Comparison of ENCODE assay signal across 17 mouse cellular contexts in genomic region chr16:78242678-78243077, GRCm38 (mm10). TPM values are rescaled to one million over a fixed set of nuclear protein-coding genes. Genes with fewer than 3 reads are reported as not detected.
"Had no signal": no experiment of that assay in that cellular context is flagged by ENCODE, and none has a peak within 500 bp of the region (broad histone marks: within the 10 kb centered on the region; RNA-seq: fewer than 3 reads in every experiment).

No protein-coding gene starts in this region.

- H3K9me3 ChIP-seq: kidney, embryonic 15.5 days; liver, embryonic 13.5 days had no signal

- H3K27me3 ChIP-seq: kidney, embryonic 15.5 days had no signal

- H3K4me2 ChIP-seq: kidney, embryonic 15.5 days; liver, embryonic 13.5 days had no signal

- H3K27ac ChIP-seq: kidney, embryonic 15.5 days; left cerebral cortex, adult 2 months; liver, embryonic 13.5 days; macrophage; stomach, postnatal 0 days had no signal

- H3K36me3 ChIP-seq: kidney, embryonic 15.5 days; liver, embryonic 13.5 days had no signal

- H3K4me3 ChIP-seq: kidney, embryonic 15.5 days; left cerebral cortex, adult 2 months; liver, embryonic 13.5 days had no signal

- DNase-seq: kidney, adult 11 months; kidney, adult 8-10 months; kidney, postnatal 25 days; layer of hippocampus, postnatal 36 days; liver, embryonic 13.5 days; lung, adult 2 months; lung, postnatal 10 days; midbrain, embryonic 14.5 days; right cerebral cortex, adult 18-20 months; right cerebral cortex, postnatal 14 days; right cerebral cortex, postnatal 4 days; thymus, adult 18-20 months; thymus, postnatal 36 days had no signal

- H3K9ac ChIP-seq: kidney, embryonic 15.5 days; liver, embryonic 13.5 days had no signal

RNA-seq across cellular contexts. Expression of gene Cxadr, which starts 58.6 kb away (rescaled TPM):
- polyA plus RNA-seq: macrophage had no signal
